Mouse (Mus musculus): Measurements from ENCODE around the gene Disc1.

Disc1 gene

DNA sequence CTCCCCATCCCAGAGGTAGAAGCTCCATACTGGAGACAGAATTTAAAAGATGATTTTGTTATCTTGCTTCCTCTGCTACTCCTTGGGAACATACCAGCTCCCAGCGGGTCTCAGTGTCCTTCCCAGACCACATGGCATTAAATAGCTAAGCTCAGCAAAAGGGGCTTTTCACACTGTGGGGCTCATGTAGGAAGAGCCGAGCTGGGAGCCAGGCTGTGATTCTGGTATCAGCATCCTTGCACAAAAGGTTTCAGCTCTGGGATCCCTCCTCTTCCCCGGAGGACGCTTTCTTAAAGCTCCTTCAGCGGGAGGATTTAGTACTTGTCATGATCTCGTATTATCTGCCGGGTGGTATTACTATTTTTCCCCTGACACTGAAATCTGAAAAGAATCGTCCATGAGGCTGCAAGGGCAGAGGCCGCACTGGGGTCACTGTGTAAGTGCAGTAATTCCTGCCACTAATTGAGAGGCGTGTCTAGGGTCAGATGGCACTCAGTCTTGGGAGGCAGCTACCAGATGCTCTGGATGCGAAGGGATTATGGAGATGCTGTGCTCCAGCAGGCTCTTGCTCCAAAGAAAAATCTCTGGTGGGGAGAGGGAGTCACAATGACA is 223.2 kb downstream of the Disc1 start:
- DNase-seq: no peak

DNA sequence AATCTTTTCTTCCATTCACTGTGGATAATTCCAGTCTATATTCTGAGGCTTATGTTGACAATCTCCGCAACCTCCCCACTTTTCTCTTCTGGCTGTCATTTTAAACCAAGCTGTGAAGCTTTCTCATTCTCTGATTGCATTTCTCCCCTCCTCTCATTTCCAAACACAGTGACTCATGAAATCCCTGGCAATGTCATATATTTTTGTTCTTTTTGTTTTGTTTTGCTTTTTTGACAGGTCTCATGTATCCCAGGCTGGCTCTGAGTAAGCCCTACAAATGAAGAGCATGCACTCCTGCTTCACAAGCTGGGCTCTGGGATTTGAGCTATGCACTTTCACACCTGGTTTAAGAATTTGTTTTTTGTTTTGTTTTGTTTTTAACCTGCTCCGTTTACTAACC is 225.2 kb downstream of the Disc1 start:
- DNase-seq: no peak

DNA sequence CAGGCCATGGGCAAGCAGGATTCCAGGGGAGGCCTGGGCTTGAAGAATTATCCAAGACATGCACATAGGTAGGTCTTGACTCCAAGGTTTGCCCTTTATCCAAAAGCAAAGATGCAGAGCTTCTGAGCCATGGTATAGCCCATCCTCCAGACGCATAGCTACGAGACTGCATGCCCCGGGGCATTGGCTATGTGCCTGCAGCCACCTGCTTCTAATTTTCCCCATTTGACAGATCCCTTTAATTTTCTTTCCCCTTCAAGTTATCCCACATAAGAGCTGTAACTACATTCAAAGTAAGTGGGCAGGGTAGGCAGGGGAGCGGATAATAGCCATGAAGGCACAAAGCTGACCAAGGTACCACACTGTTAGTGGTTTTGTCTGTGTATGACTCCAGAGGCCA is 225.9 kb downstream of the Disc1 start:
- no peak for DNase-seq

DNA sequence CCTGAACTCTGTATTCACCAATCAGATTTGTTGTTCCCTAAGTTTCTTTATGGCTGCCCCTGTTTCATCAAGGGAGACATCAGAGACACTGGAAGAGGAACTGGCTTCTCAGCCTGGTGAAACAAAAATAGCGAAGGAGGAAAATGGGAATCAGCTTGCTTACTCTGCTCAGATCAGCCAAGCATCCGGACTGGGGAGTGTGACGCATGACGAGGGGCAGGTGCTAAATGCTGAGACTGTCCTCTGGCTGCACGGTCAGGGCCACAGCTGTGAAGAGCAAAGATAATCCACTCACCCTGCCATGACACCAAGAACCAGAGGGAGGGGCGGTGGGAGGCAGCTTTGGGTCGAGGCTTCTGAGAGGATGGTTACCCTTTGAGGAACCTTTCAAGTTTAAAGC is 228.5 kb downstream of the Disc1 start:
- no peak for DNase-seq

DNA sequence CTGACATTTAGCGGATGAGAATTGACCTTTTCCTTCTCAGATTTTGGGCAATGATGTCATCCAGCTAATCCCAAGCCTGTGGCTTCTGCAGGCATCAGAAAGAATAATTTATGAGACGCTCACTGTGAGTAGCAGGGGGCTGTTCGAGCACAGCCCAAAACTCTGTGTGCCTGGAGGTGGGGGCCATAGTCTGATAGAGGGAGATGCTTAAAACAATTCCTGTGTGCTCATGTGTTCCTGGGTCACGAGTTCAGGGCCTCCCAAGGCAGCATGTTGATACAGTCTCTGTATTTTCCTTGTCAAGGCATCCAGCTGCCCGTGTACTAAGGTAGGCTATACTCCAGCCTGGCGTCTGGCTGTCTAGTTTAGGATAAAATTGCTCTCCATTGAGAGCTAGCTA is 229.5 kb downstream of the Disc1 start:
- DNase-seq: no peak

DNA sequence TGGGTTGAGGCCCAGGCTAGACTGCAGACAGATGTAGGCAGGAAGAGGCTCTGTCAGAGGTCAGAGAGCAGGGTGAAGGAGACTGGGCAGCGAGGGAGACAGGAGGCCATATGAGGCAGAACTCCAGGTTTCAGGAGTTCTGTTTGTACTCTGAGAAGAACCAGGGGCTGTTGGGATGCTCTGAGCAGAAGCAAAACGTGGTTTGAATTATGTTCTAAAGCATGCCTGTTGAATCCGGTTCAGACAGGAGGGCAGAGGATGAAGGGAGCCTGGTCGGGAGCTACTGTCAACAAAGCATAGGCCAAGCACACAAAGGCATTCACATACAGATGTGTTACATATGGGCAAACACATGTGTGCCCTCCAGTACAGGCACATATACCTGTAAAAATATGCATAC is 230.9 kb downstream of the Disc1 start:
- no peak for DNase-seq

GRCm38 (mm10) chr8:125285391-125285790 is 231.4 kb downstream of the Disc1 start:
- DNase-seq: peak; percentile 19

DNA sequence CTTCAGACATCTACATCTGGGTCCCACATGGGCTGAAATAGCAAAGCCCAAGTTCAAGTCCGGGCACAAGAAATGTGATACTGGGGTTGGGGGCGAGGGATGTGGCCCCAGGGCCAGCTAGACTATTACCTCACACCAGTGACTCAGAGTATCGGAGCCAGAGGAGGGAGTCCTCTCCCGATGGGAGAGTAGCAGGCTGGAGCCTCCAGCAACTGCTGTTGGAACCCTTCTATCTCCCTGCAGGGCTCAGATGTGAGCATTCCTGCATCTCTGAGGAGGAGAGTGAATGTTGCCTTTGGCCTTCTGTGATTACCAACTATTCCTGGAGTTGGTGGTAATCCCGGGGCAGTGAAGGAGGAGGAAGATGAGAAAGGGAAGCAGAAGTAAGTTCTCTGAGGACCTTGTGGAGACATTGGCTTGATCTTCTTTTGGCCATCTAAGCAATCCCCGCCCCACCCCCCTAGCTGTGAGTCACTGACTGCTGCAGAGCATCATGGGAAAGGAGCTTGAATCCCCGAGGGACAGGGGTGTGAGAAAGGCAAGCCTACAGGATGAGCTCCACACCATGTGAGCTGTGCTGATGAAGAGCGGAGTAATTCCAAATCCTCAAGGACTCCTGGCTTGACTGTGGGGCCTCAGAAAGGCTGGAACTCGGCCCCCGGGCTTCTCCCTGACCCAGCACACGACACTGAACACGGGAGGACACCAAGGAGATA is 232.1 kb downstream of the Disc1 start:
- DNase-seq: peak; percentile 13

GRCm38 (mm10) chr8:125287311-125287710 is 233.3 kb downstream of the Disc1 start:
- DNase-seq: no peak

DNA sequence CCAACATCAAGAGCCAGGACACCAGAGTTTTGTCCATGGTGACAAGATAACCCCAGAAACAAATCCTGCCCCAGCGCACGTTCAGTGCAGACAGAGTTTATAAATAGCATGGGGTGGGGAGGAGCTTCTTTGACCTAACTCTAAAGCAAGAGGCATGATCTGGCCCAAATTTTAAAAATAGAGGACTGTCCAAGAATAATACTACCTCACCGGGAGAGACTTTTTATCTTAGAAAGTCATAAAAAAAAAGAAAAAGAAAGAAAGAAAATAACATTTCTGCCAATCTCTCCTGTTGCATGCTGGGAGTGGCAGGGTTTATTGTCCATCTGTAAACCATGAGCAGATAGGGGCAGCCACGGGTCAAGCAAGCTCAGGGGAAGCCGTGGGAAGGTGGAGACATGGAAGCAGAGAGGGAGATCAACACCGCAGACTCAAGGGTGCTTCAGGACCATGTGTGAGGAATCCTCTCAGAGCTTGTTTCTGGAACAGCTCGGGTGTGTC is 233.9 kb downstream of the Disc1 start:
- no peak for DNase-seq

- DNase-seq: no peak
Measured at GRCm38 (mm10) chr8:125291506-125291905, 237.5 kb downstream of the Disc1 start.

- no peak for DNase-seq
Measured at GRCm38 (mm10) chr8:125291932-125292717, 238.1 kb downstream of the Disc1 start.

DNA sequence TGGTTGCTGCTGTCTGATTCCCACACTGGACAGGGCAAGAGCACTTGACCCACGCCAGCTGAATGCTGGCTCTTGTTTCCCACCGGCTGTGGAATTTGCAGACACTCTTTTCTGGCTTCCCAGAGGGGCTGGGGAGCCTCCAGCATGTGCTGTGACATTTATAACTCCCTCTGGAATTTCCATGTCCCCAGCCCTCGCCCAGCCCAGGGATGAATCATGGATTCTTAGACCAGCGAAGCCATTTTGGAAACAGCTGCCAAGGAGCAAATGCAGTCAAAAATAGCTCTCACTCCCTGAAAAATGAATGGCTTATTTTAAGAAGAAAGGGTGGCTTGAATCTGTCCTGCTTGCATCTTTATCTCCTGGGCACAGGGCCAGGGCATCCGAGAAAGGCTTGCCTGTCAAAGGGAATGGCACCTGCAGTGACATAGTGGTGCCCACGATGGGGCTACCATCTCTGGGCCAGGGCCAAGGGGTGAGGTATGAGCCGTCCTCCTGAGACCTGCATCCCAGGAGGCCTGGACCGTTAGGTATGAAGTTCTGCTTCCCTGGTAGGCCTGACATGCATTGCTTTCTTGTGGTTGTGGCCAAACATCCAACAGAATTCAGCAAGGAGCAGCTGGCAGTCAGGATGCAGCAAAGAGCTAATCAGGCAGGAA is 239.1 kb downstream of the Disc1 start:
- DNase-seq: peak; percentile 62

- DNase-seq: no peak
Measured at GRCm38 (mm10) chr8:125299248-125299647, 245.3 kb downstream of the Disc1 start.

GRCm38 (mm10) chr8:125301931-125302361 is 248.0 kb downstream of the Disc1 start:
- DNase-seq: no peak

- DNase-seq: no peak
Measured at GRCm38 (mm10) chr8:125306665-125307064, 252.7 kb downstream of the Disc1 start.

GRCm38 (mm10) chr8:125309985-125310384 is 256.0 kb downstream of the Disc1 start:
- DNase-seq: no peak

All from right cerebral cortex, postnatal 4 days (tissue).